ENCODE assay signal across 14 mouse cellular contexts in the genomic region with DNA sequence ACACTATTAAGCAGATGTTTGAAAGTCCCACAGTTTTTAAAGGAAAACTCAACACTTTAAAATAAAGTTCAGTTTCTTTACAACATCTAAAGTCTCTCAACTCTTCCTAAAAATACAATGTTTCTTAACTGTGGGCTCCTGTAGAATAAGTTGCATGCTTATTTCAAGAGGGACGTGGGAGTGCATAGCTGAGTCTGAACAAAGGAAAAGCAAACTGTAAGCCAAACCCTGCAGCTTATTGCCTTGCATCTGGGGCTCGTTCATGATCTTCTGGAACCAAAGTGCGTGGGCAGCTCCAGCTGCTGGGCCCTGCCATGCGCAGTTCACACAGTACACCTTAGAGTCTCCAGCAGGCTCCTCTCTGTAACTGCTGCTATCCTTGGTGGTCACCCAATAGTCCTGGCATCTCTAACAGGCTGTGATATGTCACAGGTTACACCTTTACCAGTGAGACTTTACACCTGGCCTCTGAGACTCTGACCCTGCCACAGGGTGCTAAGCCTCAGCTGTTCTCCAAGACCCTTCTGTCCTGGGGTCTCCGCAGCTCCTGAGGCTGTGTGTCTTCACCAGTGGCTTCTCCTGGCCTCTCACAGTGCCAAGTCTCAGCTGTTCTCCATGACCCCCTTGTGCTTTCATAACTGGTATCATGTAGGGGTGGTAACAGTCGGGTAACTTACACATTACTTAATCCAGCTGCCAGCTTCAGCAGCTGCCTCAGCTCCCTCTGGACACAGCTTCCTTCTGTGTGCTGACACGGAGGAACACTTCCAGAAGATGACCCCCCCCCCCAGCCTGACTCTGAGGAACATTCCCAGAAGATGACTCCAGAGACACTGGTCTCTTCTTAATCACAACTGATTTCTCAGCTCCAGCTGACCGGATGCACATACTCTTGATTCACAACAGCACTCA.
DNase-seq lines count a peak whose midpoint lies in the region; ATAC-seq and TF ChIP-seq lines count a peak whose summit lies in the region.
"Had no signal": no experiment of that assay in that cellular context is flagged by ENCODE, and none has a peak within 500 bp of the region (broad histone marks: within the 10 kb centered on the region; RNA-seq: fewer than 3 reads in every experiment).

No protein-coding gene starts in this region.

- WGBS in heart, embryonic 10.5 days = 74% methylated on average over 8 of the region's 8 CpGs
- WGBS in limb, embryonic 13.5 days = 69% methylated on average over 8 of the region's 8 CpGs
- WGBS in limb, embryonic 10.5 days = 82% methylated on average over 8 of the region's 8 CpGs
- WGBS in liver, embryonic 13.5 days (ENCODE audit: insufficient replicate concordance) = 68% methylated on average over 8 of the region's 8 CpGs
- 81% methylated on average over 8 of the region's 8 CpGs for WGBS in forebrain, postnatal 0 days

- H3K27me3 ChIP-seq in heart, embryonic 10.5 days (ENCODE audit: insufficient read depth, poor library complexity, severe bottlenecking) = no peaks in the 10 kb centered on the region
- H3K27me3 ChIP-seq in limb, embryonic 13.5 days = no peaks in the 10 kb centered on the region
- no peaks in the 10 kb centered on the region for H3K27me3 ChIP-seq in limb, embryonic 10.5 days (ENCODE audit: low read depth, poor library complexity, severe bottlenecking)
- H3K27me3 ChIP-seq in liver, embryonic 13.5 days = no peaks in the 10 kb centered on the region
- H3K27me3 ChIP-seq in forebrain, postnatal 0 days (ENCODE audit: insufficient read depth, low read length) = no peaks in the 10 kb centered on the region
- H3K27me3 ChIP-seq: embryonic facial prominence, embryonic 13.5 days; hindbrain, embryonic 15.5 days; Patski had no signal

- DNase-seq in heart, embryonic 10.5 days (ENCODE audit: low spot score) = peak; percentile 74
- DNase-seq in heart, adult 8-10 months (ENCODE audit: low spot score) = no peak
- no peak for DNase-seq in limb, embryonic 10.5 days (ENCODE audit: low spot score)
- no peak for DNase-seq in liver, embryonic 13.5 days
- DNase-seq in forebrain, postnatal 0 days = no peak
- DNase-seq: adrenal gland, adult 8-10 months; cerebellum, adult 18-20 months; thymus, postnatal 25 days had no signal

- peaks cover 5% of the 10 kb centered on the region; the same call in 1 of the 2 replicates for H3K36me3 ChIP-seq in heart, embryonic 10.5 days
- no peaks in the 10 kb centered on the region for H3K36me3 ChIP-seq in limb, embryonic 13.5 days
- no peaks in the 10 kb centered on the region for H3K36me3 ChIP-seq in limb, embryonic 10.5 days
- peaks cover 3% of the 10 kb centered on the region; the same call in 1 of the 2 replicates for H3K36me3 ChIP-seq in liver, embryonic 13.5 days
- H3K36me3 ChIP-seq in forebrain, postnatal 0 days (ENCODE audit: insufficient read depth) = no peaks in the 10 kb centered on the region
- H3K36me3 ChIP-seq: embryonic facial prominence, embryonic 13.5 days; hindbrain, embryonic 15.5 days had no signal

- ATAC-seq in limb, embryonic 13.5 days (ENCODE audit: low FRiP score, low read depth) = peak; percentile 48
- ATAC-seq in liver, embryonic 13.5 days (ENCODE audit: low read depth) = 0 out of 2 replicates have a peak, but pooled peaks have one; percentile 25
- no peak for ATAC-seq in CD4-positive, CD25-positive, alpha-beta regulatory T cell, adult 4 months
- no peak for ATAC-seq in forebrain, postnatal 0 days
- ATAC-seq: Patski had no signal

- peaks cover 25% of the 10 kb centered on the region for H3K4me1 ChIP-seq in heart, embryonic 10.5 days
- peaks cover 14% of the 10 kb centered on the region for H3K4me1 ChIP-seq in limb, embryonic 13.5 days
- H3K4me1 ChIP-seq in limb, embryonic 10.5 days = peaks cover 21% of the 10 kb centered on the region
- H3K4me1 ChIP-seq in brown adipose tissue, adult 24 weeks (ENCODE audit: control insufficient read depth, insufficient read depth, insufficient read length, low read length) = peaks cover 6% of the 10 kb centered on the region; the same call in 1 of the 2 replicates
- H3K4me1 ChIP-seq in liver, embryonic 13.5 days (replicated peaks) = peaks cover 9% of the 10 kb centered on the region; the same call in 1 of the 2 replicates
- no peaks in the 10 kb centered on the region for H3K4me1 ChIP-seq in forebrain, postnatal 0 days (ENCODE audit: insufficient read depth)
- H3K4me1 ChIP-seq: hindbrain, embryonic 15.5 days had no signal

- no peak overlapping the region for H3K4me2 ChIP-seq in limb, embryonic 13.5 days (replicated peaks)
- H3K4me2 ChIP-seq in liver, embryonic 13.5 days = no peak overlapping the region
- no peak overlapping the region for H3K4me2 ChIP-seq in forebrain, postnatal 0 days (ENCODE audit: low read depth)
- H3K4me2 ChIP-seq: hindbrain, embryonic 15.5 days had no signal

- H3K4me3 ChIP-seq in heart, embryonic 10.5 days = no peak overlapping the region
- H3K4me3 ChIP-seq in limb, embryonic 13.5 days = no peak overlapping the region
- no peak overlapping the region for H3K4me3 ChIP-seq in limb, embryonic 10.5 days
- H3K4me3 ChIP-seq in brown adipose tissue, adult 24 weeks (ENCODE audit: insufficient read depth, low read depth, low read length) = no peak overlapping the region
- no peak overlapping the region for H3K4me3 ChIP-seq in liver, embryonic 13.5 days (replicated peaks)
- H3K4me3 ChIP-seq in forebrain, postnatal 0 days (ENCODE audit: low read depth, low read length) = no peak overlapping the region
- H3K4me3 ChIP-seq: embryonic facial prominence, embryonic 13.5 days; hindbrain, embryonic 15.5 days had no signal

- no peak overlapping the region; the same call in 1 of the 2 replicates for H3K27ac ChIP-seq in heart, embryonic 10.5 days
- H3K27ac ChIP-seq in limb, embryonic 13.5 days = no peak overlapping the region
- H3K27ac ChIP-seq in limb, embryonic 10.5 days = no peak overlapping the region
- H3K27ac ChIP-seq in brown adipose tissue, adult 24 weeks (replicated peaks; ENCODE audit: low read depth, low read length) = peak overlapping the region; percentile 31
- no peak overlapping the region for H3K27ac ChIP-seq in liver, embryonic 13.5 days
- no peak overlapping the region for H3K27ac ChIP-seq in forebrain, postnatal 0 days (ENCODE audit: low read depth, low read length)
- H3K27ac ChIP-seq: hindbrain, embryonic 15.5 days had no signal

- no peaks in the 10 kb centered on the region; the same call in 1 of the 2 replicates for H3K9me3 ChIP-seq in heart, embryonic 10.5 days
- H3K9me3 ChIP-seq in limb, embryonic 13.5 days = no peaks in the 10 kb centered on the region
- H3K9me3 ChIP-seq in limb, embryonic 10.5 days (replicated peaks) = no peaks in the 10 kb centered on the region
- no peaks in the 10 kb centered on the region for H3K9me3 ChIP-seq in liver, embryonic 13.5 days (replicated peaks)
- H3K9me3 ChIP-seq in forebrain, postnatal 0 days (ENCODE audit: low read length) = no peaks in the 10 kb centered on the region
- H3K9me3 ChIP-seq: embryonic facial prominence, embryonic 13.5 days; hindbrain, embryonic 15.5 days had no signal

- no peak overlapping the region for H3K9ac ChIP-seq in limb, embryonic 13.5 days
- H3K9ac ChIP-seq in liver, embryonic 13.5 days = no peak overlapping the region
- no peak overlapping the region for H3K9ac ChIP-seq in forebrain, postnatal 0 days
- H3K9ac ChIP-seq: embryonic facial prominence, embryonic 13.5 days; hindbrain, embryonic 15.5 days had no signal

- TF ChIP-seq CTCF in forebrain, postnatal 0 days (IDR thresholded peaks at IDR 0.05; ENCODE audit: low read depth) = no peak

Comparison
In these comparisons a context has a peak if more than half of its experiments do, and no peak if none do; other contexts are left out.
1. ATAC-seq: peak in limb, embryonic 13.5 days (single experiment) and liver, embryonic 13.5 days (single experiment); none in CD4-positive, CD25-positive, alpha-beta regulatory T cell, adult 4 months (single experiment) and forebrain, postnatal 0 days (single experiment).